Mouse (Mus musculus): Measurements from ENCODE around the gene Hoxd10.

DNA sequence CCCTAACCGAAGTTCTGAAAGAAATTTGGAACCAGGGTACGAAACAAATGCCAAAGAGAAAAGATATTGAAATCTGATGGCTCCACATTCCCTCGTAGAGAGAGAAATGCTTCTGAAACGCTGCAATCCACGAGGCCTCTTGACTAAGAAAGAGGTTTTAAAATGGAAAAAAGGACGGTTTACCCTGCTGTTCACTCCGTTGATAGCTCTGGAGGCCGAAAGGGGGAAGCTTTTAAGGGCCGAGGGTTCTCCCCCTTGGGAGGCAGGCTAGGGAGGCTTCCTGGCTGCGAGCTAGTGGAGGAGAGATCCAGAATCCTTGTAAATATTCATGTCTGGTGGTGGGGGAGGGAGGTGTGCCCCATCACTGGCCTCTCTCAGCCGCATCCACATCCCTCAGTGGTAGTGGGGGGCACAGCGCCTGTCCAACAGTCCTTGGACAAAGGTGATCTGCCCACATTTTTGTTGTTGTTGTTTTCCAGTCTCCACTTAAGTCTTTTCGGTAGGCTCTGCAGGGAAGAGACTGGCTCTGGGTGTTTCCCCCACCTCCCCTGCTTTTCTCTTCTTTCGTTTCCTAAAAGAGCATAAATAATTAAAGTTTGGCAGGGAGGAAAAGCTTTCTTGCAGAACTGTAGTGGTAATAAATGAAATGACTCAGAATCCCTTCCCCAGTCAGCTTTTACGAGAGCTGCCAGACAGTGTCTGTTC, 12.7 kb upstream of the Hoxd10 start, which contains the start of gene Hoxd11:
- TF ChIP-seq POLR2A (IDR thresholded peaks at IDR 0.05; ENCODE audit: extremely low read depth, insufficient read depth, low read length) (no peak), CTCF (IDR thresholded peaks at IDR 0.05; ENCODE audit: low read depth, low read length) (no peak)
